Mouse (Mus musculus) CD4-positive, CD25-positive, alpha-beta regulatory T cell, adult 4 months (primary cell): ENCODE results near the gene Pnliprp1. TPM values are rescaled to one million over a fixed set of nuclear protein-coding genes. Genes with fewer than 3 reads are reported as not detected.

Source experiments
- ATAC-seq: one replicate; pipeline ENCODE4 v1.8.0; 2017
- polyA plus RNA-seq, 2 experiments: library from polyadenylated mRNA; unstranded; fragments of 100-300 nt; shearing (Covaris generic); gene quantifications; one replicate each; pipeline ENCODE4 v1.2.1; 2017

Gene Pnliprp1
- not detected for polyA plus RNA-seq

DNA sequence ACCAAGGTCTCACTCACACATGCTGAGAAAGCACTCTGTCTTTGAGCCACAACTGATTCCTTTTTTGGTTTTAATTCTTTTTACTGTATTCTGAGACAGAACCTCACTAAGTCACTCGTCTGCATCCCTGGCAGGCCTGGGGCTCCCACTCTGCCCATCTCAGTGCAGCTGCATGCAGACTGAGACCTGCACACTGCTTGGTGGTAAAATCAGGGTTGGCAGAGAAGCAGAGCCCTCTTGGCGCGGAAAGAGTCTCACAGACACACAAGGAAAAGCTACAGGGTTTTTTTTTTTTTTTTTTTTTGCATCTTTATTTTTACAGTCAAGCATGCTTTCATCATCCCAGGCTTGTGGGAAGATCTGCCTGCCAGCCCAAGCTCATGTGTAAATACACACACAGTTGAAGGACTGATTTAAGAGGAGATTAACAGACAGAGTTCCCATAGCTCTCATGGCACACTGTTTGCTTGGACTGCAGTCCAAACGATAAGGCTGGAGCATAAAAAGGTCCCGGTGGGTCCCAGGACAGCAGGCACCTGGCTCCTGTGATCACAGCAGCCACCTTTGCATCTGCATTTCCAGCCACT, at the start of gene Pnliprp1:
Pnliprp1 (plus strand) TSS at position 443 of the 587 bp plus-strand sequence.
- no peak for ATAC-seq

DNA sequence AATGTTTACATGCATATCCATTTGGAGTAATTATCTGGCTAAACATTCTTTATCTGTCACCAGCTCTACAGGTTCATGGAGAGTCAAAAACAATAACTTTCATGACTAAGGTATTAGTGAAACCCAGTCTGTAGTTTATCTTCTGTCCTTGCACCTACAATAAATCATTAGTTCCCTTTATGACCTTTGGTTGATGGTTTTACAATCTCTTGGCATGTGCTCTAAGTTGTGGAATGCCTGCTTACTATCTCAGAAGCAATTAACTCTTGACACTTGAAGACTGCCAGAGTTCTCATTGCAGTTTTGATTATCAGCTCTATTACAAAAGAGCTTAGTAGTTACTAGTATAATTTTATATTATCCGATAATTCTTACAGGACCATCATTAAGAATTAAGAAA, 39.8 kb upstream of the Pnliprp1 start:
- ATAC-seq: no peak

DNA sequence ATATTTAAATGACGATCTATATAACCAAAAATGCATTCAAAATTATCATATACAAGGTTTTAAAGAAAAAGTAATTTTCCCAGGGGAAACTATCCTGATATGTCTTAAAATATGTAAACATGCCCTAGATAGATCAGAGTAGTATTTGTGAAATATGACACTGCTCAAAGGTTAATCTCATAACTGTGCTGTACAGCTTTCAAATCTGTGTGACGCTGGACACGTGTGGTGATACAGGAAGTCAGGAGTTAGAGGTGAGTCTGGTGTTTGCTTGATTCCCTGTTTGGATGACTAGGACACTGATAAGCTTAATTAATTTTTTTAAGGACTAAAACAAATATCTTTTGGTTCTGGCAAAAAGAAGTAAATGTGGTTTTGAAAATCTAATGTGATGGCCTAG, 33.4 kb upstream of the Pnliprp1 start:
- ATAC-seq: no peak

DNA sequence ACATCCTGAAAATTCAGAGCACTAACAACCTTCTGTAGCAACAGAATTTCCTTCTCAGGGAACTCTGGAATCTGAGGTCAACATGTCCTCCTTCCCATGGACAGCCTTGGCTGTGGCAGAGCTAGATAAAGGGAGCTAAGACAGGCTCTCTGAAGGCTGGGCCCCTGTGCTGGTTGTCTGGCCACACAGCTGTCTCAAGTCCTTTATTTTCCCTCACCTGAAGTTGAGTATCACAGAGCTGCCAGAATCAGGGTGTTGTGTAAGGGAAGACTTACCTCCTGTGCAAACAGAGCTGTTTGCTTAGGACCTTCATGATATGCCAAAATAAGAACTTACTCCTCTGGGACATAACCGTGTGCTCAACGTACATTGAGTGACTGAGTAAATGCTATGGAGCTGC, 32.5 kb upstream of the Pnliprp1 start:
- ATAC-seq: no peak

DNA sequence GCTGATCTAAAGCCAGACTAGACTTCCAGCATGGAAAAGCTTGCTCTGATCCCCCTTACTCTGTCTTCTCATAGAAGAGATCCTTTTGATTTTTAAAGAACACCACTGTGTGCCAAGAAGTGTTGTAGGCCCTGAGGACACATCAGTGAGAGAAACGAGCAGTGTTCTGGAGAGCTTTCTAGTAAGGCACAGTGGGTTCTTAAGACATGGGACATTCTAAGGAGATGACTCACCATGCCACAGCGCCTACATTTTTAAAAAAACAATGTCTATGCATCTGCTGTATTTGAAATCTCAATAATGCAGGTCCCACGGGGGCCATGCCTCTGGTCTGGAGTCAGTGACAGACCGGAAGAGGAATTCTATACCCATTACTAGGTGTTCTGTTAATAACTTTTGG, 24.1 kb upstream of the Pnliprp1 start:
- no peak for ATAC-seq

DNA sequence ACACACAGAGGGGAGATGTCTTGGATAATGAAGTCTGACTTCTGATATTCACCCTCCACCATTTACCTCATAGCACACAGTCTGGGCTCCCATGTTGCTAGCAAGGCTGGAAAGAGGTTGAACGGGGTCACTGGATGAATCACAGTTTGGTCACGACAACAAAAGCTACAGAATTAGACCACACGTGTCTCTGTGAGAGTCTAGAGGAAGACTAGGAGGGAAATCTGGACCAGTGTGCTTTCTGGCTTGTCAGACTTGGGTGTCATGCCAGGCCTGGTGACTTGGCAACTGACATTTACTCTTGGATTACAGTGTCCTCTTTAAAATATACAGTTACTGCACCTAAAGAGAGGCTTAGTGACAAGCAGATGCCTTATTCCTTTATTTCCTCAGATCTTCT, 20.1 kb upstream of the Pnliprp1 start:
- ATAC-seq: no peak

DNA sequence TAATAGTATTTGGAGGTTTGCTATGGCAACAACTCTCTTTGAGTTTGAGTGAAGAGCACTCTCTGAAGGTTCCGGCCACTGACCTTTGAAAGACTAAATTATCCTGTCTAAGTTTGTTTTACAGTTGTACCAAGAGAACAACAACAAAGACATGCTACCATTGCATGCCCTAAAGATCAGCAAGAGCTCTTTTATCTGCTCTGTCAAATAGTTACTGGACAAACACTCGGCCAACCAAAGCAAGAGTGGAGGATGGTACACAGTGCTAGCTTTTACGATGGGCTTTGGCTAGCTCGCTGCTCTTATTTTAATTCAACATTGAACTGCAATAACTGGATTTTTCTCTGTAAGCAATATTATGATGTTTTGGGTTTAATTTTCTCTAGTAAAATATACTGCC, 10.8 kb upstream of the Pnliprp1 start:
- ATAC-seq: no peak

DNA sequence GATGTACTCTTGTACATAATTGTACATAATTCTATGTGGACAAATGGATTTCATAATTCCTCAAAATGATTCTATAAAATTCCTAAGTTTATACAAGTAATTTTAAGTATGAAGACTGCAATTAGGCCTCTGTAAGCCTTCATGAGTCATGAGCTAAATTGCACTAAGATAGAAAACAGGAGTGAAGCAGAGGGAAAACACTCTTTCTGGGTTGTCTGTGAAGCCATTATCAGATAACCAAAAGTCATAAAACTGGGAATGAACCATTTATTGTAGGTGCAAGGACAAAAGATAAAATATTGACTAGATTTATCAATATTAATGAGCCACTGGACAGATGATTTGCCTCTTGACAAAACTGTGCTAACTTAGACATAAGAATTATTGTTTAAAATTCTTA, 8.2 kb upstream of the Pnliprp1 start:
- ATAC-seq: no peak

DNA sequence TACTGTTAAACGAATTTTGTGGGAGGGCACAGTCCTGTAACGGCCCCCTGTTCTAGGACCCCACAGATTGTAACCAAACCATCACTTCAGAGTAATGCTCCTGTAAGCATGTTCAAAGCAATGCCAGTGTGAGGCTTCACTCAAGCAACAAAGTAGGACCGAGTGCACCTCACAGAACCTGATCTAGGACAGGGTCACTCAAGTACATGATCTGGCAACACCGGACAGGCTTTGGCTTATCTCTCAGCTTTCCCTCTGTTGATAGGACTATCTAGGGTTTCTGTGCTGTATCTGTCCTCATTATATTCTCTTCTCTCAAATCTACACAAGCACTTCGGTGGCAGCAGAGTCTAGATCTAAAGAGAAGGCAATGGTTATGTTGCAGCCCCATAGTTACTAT, 2.1 kb upstream of the Pnliprp1 start:
- no peak for ATAC-seq

DNA sequence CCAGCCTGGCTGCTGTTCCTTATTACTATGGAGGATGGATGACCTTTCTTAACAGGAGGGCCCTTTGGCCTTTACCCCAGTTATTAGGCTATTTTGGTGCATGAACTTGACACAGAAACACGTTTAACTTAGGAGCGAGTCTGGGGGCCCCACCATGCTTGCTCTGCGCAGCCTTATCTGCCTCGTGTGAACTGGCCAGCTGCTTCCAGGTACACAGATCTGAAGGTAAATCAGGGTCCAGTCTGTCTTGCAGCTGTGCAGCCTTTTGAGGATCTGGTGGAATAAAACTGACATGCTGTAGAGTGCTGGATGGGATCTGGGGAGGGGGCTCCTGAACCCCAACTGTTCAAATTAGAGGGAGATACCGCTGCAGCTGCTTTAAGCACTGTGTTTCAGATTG, 931 bp upstream of the Pnliprp1 start:
- no peak for ATAC-seq

DNA sequence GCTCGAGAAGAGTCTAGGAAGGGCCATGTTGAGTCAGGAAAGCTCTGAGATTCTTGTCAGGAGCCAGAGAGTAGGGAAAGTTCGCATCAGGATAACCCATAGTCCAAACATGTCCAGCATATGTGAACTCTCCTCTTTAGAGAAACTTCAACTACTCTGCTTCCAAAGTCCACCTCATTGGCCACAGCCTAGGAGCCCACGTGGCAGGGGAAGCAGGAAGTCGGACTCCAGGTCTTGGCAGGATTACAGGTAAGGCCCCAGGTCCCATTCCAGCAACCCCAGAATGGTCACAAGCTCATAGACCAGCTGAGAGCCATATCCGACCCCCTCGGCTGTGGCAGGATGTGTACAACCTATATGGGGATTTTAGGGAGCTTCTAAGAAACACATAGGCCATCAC, 4.5 kb downstream of the Pnliprp1 start:
- ATAC-seq: no peak

DNA sequence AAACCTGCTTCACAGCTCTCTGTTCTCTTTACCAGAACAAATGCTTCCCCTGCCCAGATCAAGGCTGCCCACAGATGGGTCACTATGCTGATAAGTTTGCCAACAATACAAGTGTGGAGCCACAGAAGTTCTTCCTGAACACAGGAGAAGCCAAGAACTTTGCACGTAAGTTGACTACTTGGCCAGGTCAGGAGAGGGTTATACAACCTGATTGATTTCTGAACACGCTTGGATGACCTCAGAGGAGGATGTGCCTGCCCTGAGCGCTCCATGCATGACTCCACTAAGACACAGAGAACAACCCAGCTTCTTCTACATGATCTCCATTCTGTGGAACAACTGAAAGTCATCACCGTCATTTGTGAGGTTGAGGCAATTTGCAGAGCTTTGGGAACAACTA, 9.4 kb downstream of the Pnliprp1 start:
- ATAC-seq: no peak

DNA sequence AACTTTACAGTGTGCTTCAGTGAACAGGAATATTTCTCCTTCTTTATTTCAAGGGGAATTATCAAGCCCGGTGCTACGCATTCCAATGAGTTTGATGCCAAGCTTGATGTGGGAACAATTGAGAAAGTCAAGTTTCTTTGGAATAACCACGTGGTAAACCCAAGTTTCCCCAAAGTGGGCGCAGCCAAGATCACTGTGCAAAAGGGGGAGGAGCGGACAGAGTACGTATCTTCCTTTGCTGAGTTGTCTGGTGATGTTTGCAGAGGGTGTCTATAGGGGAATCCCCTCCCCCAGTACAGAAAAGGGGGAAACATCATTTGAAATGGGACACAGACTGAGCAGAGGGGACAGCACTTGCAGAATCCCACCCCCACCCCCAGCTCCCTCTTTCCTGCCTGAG, 12.3 kb downstream of the Pnliprp1 start:
- no peak for ATAC-seq

DNA sequence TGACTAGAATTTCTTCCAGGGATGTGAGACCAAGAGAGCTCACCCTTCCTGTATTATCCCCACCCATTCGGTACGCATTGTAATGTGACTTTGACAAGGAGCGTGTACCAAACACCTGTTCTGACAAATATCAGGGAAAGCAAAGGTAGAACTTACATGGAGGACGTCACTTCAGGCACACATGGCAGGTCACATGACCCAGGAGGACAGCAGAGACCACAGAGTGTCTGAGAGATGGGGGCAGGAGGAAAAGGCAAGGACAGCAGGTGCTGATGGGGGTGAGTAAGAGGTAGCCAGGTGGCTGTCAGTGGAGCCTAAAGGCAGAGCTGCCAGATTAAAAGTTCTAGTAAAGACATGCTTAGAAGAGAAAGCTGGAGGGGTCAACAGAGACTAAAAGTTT, 14.0 kb downstream of the Pnliprp1 start:
- no peak for ATAC-seq

DNA sequence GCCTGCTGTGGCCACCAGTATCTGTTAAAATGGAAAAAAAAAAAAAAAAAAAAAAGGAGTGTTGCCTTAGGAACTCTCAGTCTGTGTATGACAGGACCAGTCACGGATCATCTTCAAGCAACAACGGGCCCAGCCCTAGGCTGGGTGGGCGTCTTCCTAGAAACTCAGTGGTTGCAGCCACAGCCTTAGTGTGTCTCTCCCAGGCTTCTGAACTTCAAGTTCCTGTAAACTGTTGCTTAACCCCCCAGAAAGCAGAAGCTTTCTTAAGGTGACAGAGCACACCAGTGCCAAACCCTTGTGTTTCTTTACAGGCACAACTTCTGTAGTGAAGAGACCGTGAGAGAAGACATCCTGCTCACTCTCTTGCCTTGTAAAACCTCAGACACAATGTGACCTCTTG, 15.0 kb downstream of the Pnliprp1 start:
- ATAC-seq: no peak

DNA sequence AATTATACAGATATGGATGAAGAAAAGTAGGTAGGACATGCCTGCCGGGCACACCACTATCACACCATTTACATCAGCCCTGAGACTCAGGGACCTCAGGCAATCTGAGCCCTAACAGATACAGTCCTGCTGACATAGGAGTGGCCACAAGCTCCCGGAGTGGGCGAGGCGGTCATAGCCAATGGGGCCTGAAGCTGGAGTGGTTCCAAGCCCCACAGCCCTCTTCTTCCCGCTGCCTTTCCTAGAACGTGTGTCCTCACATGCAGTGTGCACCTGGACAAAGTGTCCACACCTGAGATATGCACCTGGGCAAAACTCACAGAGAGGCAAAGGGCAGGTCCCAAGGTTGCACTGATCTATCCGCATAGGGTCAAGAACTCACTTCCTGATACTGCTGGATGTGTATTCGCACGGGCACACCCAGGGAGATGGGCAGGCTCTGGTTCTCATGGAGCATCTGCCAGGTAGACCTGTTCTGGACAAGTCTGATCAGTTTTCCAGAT, 18.9 kb downstream of the Pnliprp1 start:
- no peak for ATAC-seq

DNA sequence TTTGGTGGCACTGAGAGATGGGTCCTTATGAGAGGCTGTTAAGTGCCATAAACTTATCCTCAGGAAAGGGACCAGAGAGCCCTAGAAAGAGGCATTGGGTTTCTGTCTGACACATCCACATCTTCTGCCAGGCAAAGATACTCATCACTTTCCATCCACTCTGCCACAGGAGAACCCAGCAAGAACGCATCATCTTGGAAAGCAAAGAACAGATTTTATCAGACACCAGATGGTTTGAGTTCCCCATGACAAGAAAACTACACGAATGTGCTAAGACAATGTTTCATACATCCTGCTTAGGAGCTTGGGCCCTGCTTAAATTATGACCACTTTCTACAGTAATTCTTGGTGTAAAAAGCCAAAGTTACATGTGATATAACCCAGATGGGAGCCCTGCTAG, 22.1 kb downstream of the Pnliprp1 start:
- ATAC-seq: no peak

DNA sequence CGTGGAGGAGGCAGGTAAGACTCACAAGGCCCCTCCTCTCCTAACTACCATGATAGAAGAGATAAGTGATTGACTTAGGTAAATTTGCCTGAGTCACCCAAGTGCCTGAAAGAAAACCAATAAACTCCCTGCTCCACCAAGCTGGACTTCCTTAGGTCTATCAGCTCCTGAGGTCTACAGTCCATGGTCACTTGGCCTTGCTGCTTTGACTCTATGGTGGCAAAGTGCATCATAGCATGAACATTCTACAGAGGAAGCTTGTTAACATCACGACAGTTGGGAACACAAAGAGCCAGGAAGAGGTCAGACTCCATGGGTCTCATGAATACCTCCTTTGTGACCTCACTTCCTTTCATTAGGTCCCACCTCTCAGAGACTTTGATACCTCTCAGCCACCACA, 22.8 kb downstream of the Pnliprp1 start:
- no peak for ATAC-seq

DNA sequence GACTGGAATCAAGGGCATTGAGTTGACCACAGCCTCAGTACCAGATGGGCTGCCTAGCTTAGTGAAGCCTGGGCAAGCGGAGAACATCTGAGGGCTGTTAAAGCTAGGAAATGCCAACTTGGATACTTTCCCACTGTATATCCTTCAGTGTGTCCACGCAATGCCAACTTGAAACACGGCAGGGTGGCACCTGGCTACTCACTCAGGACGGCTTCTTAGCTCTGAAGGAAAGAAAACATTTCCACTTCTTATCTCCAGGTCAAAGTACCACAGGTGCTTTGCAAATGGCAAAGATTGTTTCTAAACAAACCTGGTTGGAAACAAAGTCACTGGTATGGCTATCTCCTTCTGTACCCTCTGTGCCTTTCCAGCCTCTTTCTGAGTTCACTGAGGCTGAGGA, 30.2 kb downstream of the Pnliprp1 start:
- ATAC-seq: no peak

DNA sequence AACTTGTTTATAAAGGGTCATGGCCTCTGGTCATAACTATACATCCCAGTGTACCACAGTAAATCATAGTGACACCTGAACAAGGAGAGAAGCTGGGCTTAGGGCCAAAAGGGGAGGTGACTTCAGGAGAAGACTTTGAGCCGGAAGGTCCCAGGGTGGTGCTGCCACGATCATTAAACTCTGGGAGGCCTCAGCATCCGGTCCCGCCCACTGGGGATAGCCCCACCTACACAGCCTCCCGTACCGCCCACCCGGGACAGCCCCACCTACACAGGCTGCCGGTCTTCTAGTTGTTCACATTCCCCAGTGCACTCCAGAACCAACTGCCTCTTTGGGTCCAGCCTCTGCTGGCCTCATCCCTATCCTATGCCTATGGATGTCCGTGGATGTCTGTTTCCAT, 30.7 kb downstream of the Pnliprp1 start, which contains the start of gene Pnliprp2:
Pnliprp2 (plus strand) TSS at position 297 of the 400 bp plus-strand sequence.
- ATAC-seq: no peak

DNA sequence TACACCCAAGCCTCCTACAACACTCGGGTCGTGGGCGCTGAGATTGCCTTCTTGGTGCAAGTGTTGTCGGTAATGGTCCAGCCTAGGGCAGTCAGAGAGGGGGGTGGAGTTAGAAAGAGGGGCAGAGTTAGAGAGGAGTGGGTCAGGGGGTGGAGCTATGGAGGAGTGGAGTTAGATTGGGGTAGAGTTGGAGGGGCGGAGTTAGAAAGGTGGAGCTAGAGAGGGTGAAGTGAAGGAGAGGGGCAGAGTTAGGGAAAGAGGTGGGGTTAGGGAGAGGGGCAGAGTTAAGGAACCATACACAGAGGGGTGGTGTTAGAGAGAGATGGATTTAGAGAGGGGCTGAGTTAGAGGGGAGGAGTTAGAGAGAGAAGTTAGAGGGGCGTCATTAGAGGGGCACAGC, 33.6 kb downstream of the Pnliprp1 start:
- no peak for ATAC-seq

DNA sequence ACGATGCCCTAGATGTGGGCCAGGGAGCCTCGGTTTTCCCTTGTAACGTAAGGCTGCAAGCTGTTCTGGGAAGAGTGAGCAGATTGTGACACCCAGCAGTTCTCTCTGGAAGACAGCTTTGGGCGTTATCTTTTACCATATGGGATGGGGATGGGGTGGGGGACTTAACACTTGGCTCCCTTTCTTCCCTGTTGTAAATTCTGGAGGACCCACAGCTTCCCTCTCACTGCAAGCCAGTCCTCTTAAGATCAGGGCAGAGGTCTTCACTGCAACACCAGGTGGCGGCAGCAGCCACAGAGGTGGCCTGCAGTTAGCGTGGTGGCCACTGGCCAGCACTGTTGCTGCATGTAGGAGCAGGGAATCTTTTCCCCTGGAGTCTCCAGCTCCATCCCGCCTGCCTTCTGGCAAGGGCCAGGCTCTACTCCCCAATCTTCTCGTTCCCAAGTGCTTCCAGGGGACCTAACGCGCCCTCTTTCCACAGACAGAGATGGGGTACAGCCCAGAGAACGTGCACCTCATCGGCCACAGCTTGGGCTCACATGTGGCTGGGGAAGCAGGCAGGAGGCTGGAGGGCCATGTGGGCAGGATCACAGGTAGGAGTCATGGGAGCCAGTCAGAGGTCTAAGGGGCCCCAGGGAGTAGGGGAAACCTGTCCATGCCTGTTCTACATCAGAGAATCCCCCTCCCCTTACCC, 34.3 kb downstream of the Pnliprp1 start:
- no peak for ATAC-seq

DNA sequence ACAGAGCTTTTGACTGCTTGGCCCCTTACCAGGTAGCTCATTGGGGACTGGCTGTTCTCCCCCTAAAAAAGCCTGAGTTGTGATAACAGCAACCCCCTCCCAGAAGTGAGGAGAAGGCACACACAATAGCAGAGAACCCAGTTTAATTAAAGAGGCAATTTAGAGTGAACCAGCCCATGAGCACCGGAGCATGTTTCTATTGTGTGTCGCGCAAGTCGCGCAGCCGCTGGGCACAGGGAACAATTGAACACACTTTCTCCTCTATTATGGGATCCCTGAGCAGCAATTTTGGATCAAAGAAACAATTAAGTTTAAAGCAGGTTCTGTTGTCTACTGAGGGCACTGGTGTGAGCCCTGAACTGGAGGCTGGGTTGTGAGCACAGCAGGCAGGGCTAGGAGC, 38.6 kb downstream of the Pnliprp1 start:
- ATAC-seq: no peak

DNA sequence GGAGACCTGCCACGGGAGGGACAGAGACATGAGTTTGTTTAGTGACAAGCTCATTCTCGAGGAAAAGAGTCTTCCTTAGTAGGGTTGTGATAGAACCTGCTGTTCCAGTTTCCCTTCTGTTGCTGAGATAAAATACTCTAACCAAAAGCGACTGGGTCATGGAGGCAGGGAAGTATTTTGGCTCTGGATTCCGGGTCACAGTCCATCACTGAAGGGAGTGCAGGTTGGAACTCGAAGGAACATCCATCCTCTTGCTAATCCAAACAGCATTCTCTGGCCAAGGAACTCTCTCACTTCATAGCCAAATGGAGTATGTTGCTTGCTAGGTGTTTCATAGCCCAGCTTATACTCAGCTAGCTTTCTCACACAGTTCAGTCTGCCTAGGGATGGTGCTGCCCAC, 47.8 kb downstream of the Pnliprp1 start:
- no peak for ATAC-seq

DNA sequence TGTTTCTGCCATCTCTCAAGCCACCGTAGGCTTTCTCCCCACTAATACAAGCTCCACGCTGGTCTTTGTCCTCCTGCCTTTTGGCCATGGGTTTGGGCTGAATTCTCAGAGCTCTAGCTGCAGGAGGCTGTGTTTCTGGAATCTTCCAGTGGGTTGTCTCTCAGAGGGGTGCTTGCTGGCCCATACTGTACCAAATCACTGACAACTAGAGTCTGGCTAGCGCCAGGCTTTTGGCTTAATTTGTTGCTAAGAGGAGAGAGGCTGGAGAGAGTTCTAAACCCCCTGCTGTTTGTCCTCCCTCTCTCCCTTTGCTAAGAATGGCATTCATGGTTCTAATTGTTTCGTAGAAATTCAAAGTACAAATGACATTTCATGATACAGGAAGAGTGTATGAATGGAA, 52.9 kb downstream of the Pnliprp1 start:
- no peak for ATAC-seq
